Mouse (Mus musculus) stomach, embryonic 16.5 days (tissue): Measurements from ENCODE around the gene Zranb3. TPM values are rescaled to one million over a fixed set of nuclear protein-coding genes. Genes with fewer than 3 reads are reported as not detected.

Experiments
- ATAC-seq: fragments of 200-750 bp; cut with Nextera tagmentation; 2 replicates; pipeline ENCODE4 v1.8.0; 2017; ENCODE audit warnings: moderate number of reproducible peaks, moderate TSS enrichment; ENCODE audit not compliant: insufficient read depth, low FRiP score
- H3K27ac ChIP-seq: fragments of 300-500 bp; sonication (generic); 2 replicates; pipeline ENCODE4 v1.5.1; 2014; ENCODE audit warnings: low read length
- H3K27me3 ChIP-seq: fragments of 300-500 bp; sonication (generic); 2 replicates; pipeline ENCODE4 v1.6.1; 2014; ENCODE audit warnings: low read length, control low read depth, mixed read lengths; ENCODE audit not compliant: control insufficient read depth, insufficient read depth
- H3K36me3 ChIP-seq: fragments of 300-500 bp; sonication (generic); 2 replicates; pipeline ENCODE4 v1.6.1; 2014; ENCODE audit warnings: low read length; ENCODE audit not compliant: control insufficient read depth, insufficient read depth
- H3K4me1 ChIP-seq: fragments of 300-500 bp; sonication (generic); 2 replicates; pipeline ENCODE4 v1.6.1; 2014; ENCODE audit warnings: low read length, control low read depth, mixed read lengths; ENCODE audit not compliant: control insufficient read depth, insufficient read depth
- H3K4me2 ChIP-seq: fragments of 300-500 bp; sonication (generic); 2 replicates; pipeline ENCODE4 v1.6.1; 2014; ENCODE audit warnings: low read depth, low read length, mixed read lengths
- H3K4me3 ChIP-seq: fragments of 300-500 bp; sonication (generic); replicated peaks from 2 replicates; pipeline ENCODE4 v1.5.1; 2014; ENCODE audit warnings: mild to moderate bottlenecking, low read length
- H3K9ac ChIP-seq: fragments of 300-500 bp; sonication (generic); 2 replicates; pipeline ENCODE4 v1.6.1; 2014; ENCODE audit warnings: low read length
- H3K9me3 ChIP-seq: fragments of 300-500 bp; sonication (generic); replicated peaks from 2 replicates; pipeline ENCODE4 v1.6.1; 2016; ENCODE audit warnings: low read length, control low read depth; ENCODE audit not compliant: control insufficient read depth
- WGBS: fragments of 180-500 bp; shearing (Covaris S2); extraction: QIAGEN DNeasy Blood & Tissue Kit; methylation state at CpG from one replicate; pipeline ENCODE4 v1.1.7; 2014; 5-methylcytosine and 5-hydroxymethylcytosine counted together
- polyA plus RNA-seq: library from polyadenylated mRNA; unstranded; fragments of >200 nt; fragmentation: Nextera tagmentation; extraction: Ambion mirVana; gene quantifications from 2 replicates; pipeline ENCODE4 v1.2.1, GENCODE M21; 2015

Zranb3 gene
- polyA plus RNA-seq, 1 experiment from 2014 or later: 6.4 TPM

GRCm38 (mm10) chr1:127945696-127946575, 156.9 kb downstream of the Zranb3 start:
- WGBS: 63% methylated on average over 3 of the region's 3 CpGs
- no peak overlapping the region for H3K4me3 ChIP-seq
- no peak for ATAC-seq
- 0 out of 2 replicates have a peak, but pooled peaks cover 5% of the 10 kb centered on the region for H3K4me1 ChIP-seq
- H3K9ac ChIP-seq: no peak overlapping the region
- H3K36me3 ChIP-seq: no peaks in the 10 kb centered on the region
- no peak overlapping the region for H3K4me2 ChIP-seq
- H3K27me3 ChIP-seq: no peaks in the 10 kb centered on the region
- peak overlapping the region; percentile 17; the same call in 1 of the 2 replicates for H3K27ac ChIP-seq
- no peaks in the 10 kb centered on the region for H3K9me3 ChIP-seq

- ATAC-seq: peak; percentile 12; the same call in 1 of the 2 replicates
- peaks cover 20% of the 10 kb centered on the region for H3K36me3 ChIP-seq
- no peak overlapping the region for H3K27ac ChIP-seq
- H3K4me1 ChIP-seq: 0 out of 2 replicates have a peak, but pooled peaks cover 5% of the 10 kb centered on the region
- 45% methylated on average over 6 of the region's 6 CpGs for WGBS
- no peak overlapping the region for H3K9ac ChIP-seq
- H3K4me3 ChIP-seq: no peak overlapping the region
- H3K27me3 ChIP-seq: no peaks in the 10 kb centered on the region
- no peak overlapping the region for H3K4me2 ChIP-seq
- peaks cover 8% of the 10 kb centered on the region for H3K9me3 ChIP-seq
These were observed 159.3 kb downstream of the Zranb3 start for GRCm38 (mm10) chr1:127943516-127943915.

GRCm38 (mm10) chr1:127942231-127942630, 160.6 kb downstream of the Zranb3 start:
- Histone ChIP-seq H3K9me3 (peaks cover 9% of the 10 kb centered on the region), H3K4me1 (0 out of 2 replicates have a peak, but pooled peaks cover 5% of the 10 kb centered on the region), H3K27ac (no peak overlapping the region), H3K4me2 (no peak overlapping the region), H3K4me3 (no peak overlapping the region), H3K36me3 (peaks cover 33% of the 10 kb centered on the region), H3K27me3 (no peaks in the 10 kb centered on the region), H3K9ac (no peak overlapping the region)
- WGBS: 89% methylated on average over 10 of the region's 10 CpGs
- no peak for ATAC-seq

GRCm38 (mm10) chr1:127937277-127937676, 165.6 kb downstream of the Zranb3 start:
- H3K27me3 ChIP-seq: no peaks in the 10 kb centered on the region
- H3K4me2 ChIP-seq: no peak overlapping the region
- no peaks in the 10 kb centered on the region for H3K4me1 ChIP-seq
- no peak overlapping the region for H3K4me3 ChIP-seq
- ATAC-seq: no peak
- H3K9ac ChIP-seq: no peak overlapping the region
- H3K27ac ChIP-seq: no peak overlapping the region
- H3K9me3 ChIP-seq: peaks cover 9% of the 10 kb centered on the region
- peaks cover 33% of the 10 kb centered on the region for H3K36me3 ChIP-seq
- WGBS: 82% methylated on average over 8 of the region's 8 CpGs

GRCm38 (mm10) chr1:127934322-127934721, 168.5 kb downstream of the Zranb3 start:
- no peak overlapping the region for H3K4me2 ChIP-seq

GRCm38 (mm10) chr1:127933405-127933804, 169.4 kb downstream of the Zranb3 start:
- Histone ChIP-seq H3K9me3 (peaks cover under 1% of the 10 kb centered on the region; the same call in 1 of the 2 replicates), H3K36me3 (peaks cover 20% of the 10 kb centered on the region), H3K9ac (no peak overlapping the region), H3K4me1 (no peaks in the 10 kb centered on the region), H3K4me2 (no peak overlapping the region), H3K27me3 (no peaks in the 10 kb centered on the region), H3K4me3 (no peak overlapping the region), H3K27ac (no peak overlapping the region)
- no peak for ATAC-seq
- 80% methylated on average over 2 of the region's 2 CpGs for WGBS

More at GRCm38 (mm10) chr1:127934322-127934721, 168.5 kb downstream of the Zranb3 start:
- no peaks in the 10 kb centered on the region for H3K4me1 ChIP-seq
- 96% methylated on average over 5 of the region's 5 CpGs for WGBS
- H3K27ac ChIP-seq: no peak overlapping the region
- H3K4me3 ChIP-seq: no peak overlapping the region
- ATAC-seq: no peak
- no peaks in the 10 kb centered on the region for H3K27me3 ChIP-seq
- H3K9ac ChIP-seq: no peak overlapping the region
- peaks cover 29% of the 10 kb centered on the region for H3K36me3 ChIP-seq
- peaks cover 9% of the 10 kb centered on the region for H3K9me3 ChIP-seq

GRCm38 (mm10) chr1:127915802-127916201, 187.0 kb downstream of the Zranb3 start:
- no peak overlapping the region for H3K4me3 ChIP-seq
- H3K9ac ChIP-seq: no peak overlapping the region
- H3K4me2 ChIP-seq: no peak overlapping the region
- no peak overlapping the region for H3K27ac ChIP-seq
- ATAC-seq: peak; percentile 68; the same call in 1 of the 2 replicates
- no peaks in the 10 kb centered on the region for H3K4me1 ChIP-seq
- no peaks in the 10 kb centered on the region for H3K9me3 ChIP-seq
- H3K27me3 ChIP-seq: no peaks in the 10 kb centered on the region
- 41% methylated on average over 1 of the region's 1 CpGs for WGBS
- peaks cover 16% of the 10 kb centered on the region; the same call in 1 of the 2 replicates for H3K36me3 ChIP-seq

- H3K27me3 ChIP-seq: no peaks in the 10 kb centered on the region
These were observed 187.5 kb downstream of the Zranb3 start for GRCm38 (mm10) chr1:127915316-127915715.

GRCm38 (mm10) chr1:127913116-127913515, 189.7 kb downstream of the Zranb3 start:
- no peak overlapping the region for H3K4me2 ChIP-seq
- WGBS: 66% methylated on average over 4 of the region's 4 CpGs
- 0 out of 2 replicates have a peak, but pooled peaks cover 9% of the 10 kb centered on the region for H3K36me3 ChIP-seq
- no peak overlapping the region for H3K27ac ChIP-seq
- H3K9ac ChIP-seq: no peak overlapping the region
- no peaks in the 10 kb centered on the region for H3K27me3 ChIP-seq
- H3K4me3 ChIP-seq: no peak overlapping the region
- H3K9me3 ChIP-seq: no peaks in the 10 kb centered on the region
- no peaks in the 10 kb centered on the region for H3K4me1 ChIP-seq
- no peak for ATAC-seq

More at GRCm38 (mm10) chr1:127915316-127915715, 187.5 kb downstream of the Zranb3 start:
- no peak overlapping the region for H3K4me3 ChIP-seq
- WGBS: 72% methylated on average over 6 of the region's 6 CpGs
- H3K36me3 ChIP-seq: peaks cover 16% of the 10 kb centered on the region; the same call in 1 of the 2 replicates
- no peak overlapping the region for H3K4me2 ChIP-seq
- H3K9ac ChIP-seq: no peak overlapping the region
- peak overlapping the region; percentile 40; the same call in 1 of the 2 replicates for H3K27ac ChIP-seq
- H3K4me1 ChIP-seq: no peaks in the 10 kb centered on the region
- no peaks in the 10 kb centered on the region for H3K9me3 ChIP-seq
- ATAC-seq: no peak; the same call in 1 of the 2 replicates
